ENCODE assay signal across 8 mouse cellular contexts in the genomic region with DNA sequence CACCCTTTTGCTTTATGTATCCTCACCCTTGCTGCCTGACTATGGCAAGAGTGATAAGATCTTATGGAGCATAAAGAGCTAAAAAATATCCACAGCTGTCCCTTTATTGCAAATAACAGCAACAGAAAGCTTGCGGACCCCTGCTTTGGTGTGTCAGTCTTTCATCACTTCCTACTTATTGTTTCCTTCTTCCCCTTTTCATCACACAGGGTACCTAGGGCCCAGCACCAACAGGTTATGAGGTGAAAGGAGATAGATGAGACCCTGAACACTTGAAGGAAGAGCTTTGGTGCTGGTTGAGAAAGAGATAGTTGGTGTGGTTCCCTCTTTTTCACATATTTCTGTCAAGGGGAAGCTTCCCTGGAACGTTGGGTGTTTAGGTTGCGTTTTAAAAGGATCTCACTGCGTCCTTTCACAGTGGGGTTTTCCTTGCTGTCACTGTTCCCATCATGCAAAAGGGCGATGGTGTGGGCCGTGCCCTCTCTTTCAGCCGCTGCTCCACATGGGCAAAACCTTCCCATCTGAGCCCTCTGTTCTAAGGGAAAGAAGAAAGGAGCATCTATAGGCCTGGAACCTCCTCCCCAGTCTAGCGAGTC. TPM values are rescaled to one million over a fixed set of nuclear protein-coding genes. Genes with fewer than 3 reads are reported as not detected.
A peak's percentile ranks its signal among the peaks of the same experiment; 100 is the strongest.
DNase-seq lines count a peak whose midpoint lies in the region; ATAC-seq and TF ChIP-seq lines count a peak whose summit lies in the region.

No protein-coding gene starts in this region.

- DNase-seq in kidney, postnatal 0 days (ENCODE audit: low spot score) = no peak
- no peak for DNase-seq in kidney, adult 9 months
- DNase-seq in spleen, adult 18-20 months = no peak
- no peak for DNase-seq in left cerebral cortex, postnatal 10 days (ENCODE audit: extremely low spot score in 1 of 2, low spot score in 2 of 2)
- no peak for DNase-seq in ovary, postnatal 10 days (ENCODE audit: low spot score)

- H3K4me3 ChIP-seq in kidney, postnatal 0 days (replicated peaks; ENCODE audit: low read depth, low read length) = peak overlapping the region; percentile 83
- peak overlapping the region; percentile 65 for H3K4me3 ChIP-seq in intestine, embryonic 15.5 days (replicated peaks)
- peak overlapping the region; percentile 45; the same call in 1 of the 2 replicates for H3K4me3 ChIP-seq in neural tube, embryonic 13.5 days

- H3K27ac ChIP-seq in kidney, postnatal 0 days = peak overlapping the region; percentile 54
- 0 out of 2 replicates have a peak overlapping the region, but pooled peaks have one; percentile 81 for H3K27ac ChIP-seq in intestine, embryonic 15.5 days
- no peak overlapping the region for H3K27ac ChIP-seq in neural tube, embryonic 13.5 days (replicated peaks)

- peaks cover 15% of the 10 kb centered on the region; the same call in 1 of the 2 replicates for H3K4me1 ChIP-seq in kidney, postnatal 0 days (replicated peaks; ENCODE audit: insufficient read depth, low read length)
- no peaks in the 10 kb centered on the region; the same call in 1 of the 2 replicates for H3K4me1 ChIP-seq in intestine, embryonic 15.5 days (replicated peaks)
- peaks cover 9% of the 10 kb centered on the region for H3K4me1 ChIP-seq in neural tube, embryonic 13.5 days (replicated peaks)

- intact Hi-C loops in left cerebral cortex, postnatal 10 days (cut with DNase I) = no loop called here

- no peaks in the 10 kb centered on the region for H3K9me3 ChIP-seq in kidney, postnatal 0 days (replicated peaks; ENCODE audit: low read length)
- no peaks in the 10 kb centered on the region for H3K9me3 ChIP-seq in intestine, embryonic 15.5 days
- H3K9me3 ChIP-seq in neural tube, embryonic 13.5 days = no peaks in the 10 kb centered on the region

- peak overlapping the region; percentile 58 for H3K4me2 ChIP-seq in kidney, postnatal 0 days (ENCODE audit: low read length)
- H3K4me2 ChIP-seq in intestine, embryonic 15.5 days (replicated peaks) = peak overlapping the region; percentile 67
- H3K4me2 ChIP-seq in neural tube, embryonic 13.5 days = peak overlapping the region; percentile 67

- 74% methylated on average over 8 of the region's 8 CpGs for whole genome bisulfite sequencing in kidney, postnatal 0 days
- WGBS in intestine, embryonic 15.5 days = 89% methylated on average over 8 of the region's 8 CpGs
- WGBS in neural tube, embryonic 13.5 days = 81% methylated on average over 8 of the region's 8 CpGs

- no peaks in the 10 kb centered on the region for H3K27me3 ChIP-seq in kidney, postnatal 0 days (ENCODE audit: insufficient read depth, low read length)
- no peaks in the 10 kb centered on the region for H3K27me3 ChIP-seq in intestine, embryonic 15.5 days (replicated peaks)
- peaks cover 16% of the 10 kb centered on the region for H3K27me3 ChIP-seq in neural tube, embryonic 13.5 days

- H3K36me3 ChIP-seq in kidney, postnatal 0 days (ENCODE audit: insufficient read depth, low read length) = peaks cover 7% of the 10 kb centered on the region
- 0 out of 2 replicates have a peak, but pooled peaks cover 2% of the 10 kb centered on the region for H3K36me3 ChIP-seq in intestine, embryonic 15.5 days
- no peaks in the 10 kb centered on the region for H3K36me3 ChIP-seq in neural tube, embryonic 13.5 days

- no peak for ATAC-seq in kidney, postnatal 0 days (replicated peaks; ENCODE audit: low FRiP score, low read depth)
- peak; percentile 40; the same call in 1 of the 2 replicates for ATAC-seq in common myeloid progenitor, adult 5-6 weeks (replicated peaks; ENCODE audit: low read depth, poor library complexity, severe bottlenecking)
- no peak for ATAC-seq in intestine, embryonic 15.5 days
- no peak for ATAC-seq in neural tube, embryonic 13.5 days (ENCODE audit: low read depth)

- TF ChIP-seq CTCF in kidney, postnatal 0 days (IDR thresholded peaks at IDR 0.05; ENCODE audit: low read depth) = no peak

- H3K9ac ChIP-seq in kidney, postnatal 0 days (ENCODE audit: low read depth, low read length) = peak overlapping the region; percentile 77; the same call in 1 of the 2 replicates
- no peak overlapping the region for H3K9ac ChIP-seq in intestine, embryonic 15.5 days
- no peak overlapping the region for H3K9ac ChIP-seq in neural tube, embryonic 13.5 days

RNA-seq across cellular contexts. Expression of a gene that starts 1.3 kb away (rescaled TPM):
- polyA plus RNA-seq in kidney, postnatal 0 days (2015; fragmentation: Nextera tagmentation; extraction: Ambion mirVana) = 2,066 and 2,191 TPM in 2 replicates
- total RNA-seq in common myeloid progenitor, adult 5-6 weeks (2017) = 45.4 and 46.0 TPM in 2 replicates
- polyA plus RNA-seq in intestine, embryonic 15.5 days (2015; fragmentation: Nextera tagmentation; extraction: Ambion mirVana) = 826 and 951 TPM in 2 replicates
- polyA plus RNA-seq in neural tube, embryonic 13.5 days (2015; fragmentation: Nextera tagmentation; extraction: Ambion mirVana) = 312 and 319 TPM in 2 replicates
- 10 to 100 TPM; 23.7 to 24.1 TPM for total RNA-seq in left cerebral cortex, postnatal 10 days (2021)

RNA-seq across cellular contexts. Expression of a gene that starts 33.3 kb away (rescaled TPM):
- 534 and 566 TPM in 2 replicates for polyA plus RNA-seq in kidney, postnatal 0 days (2015; fragmentation: Nextera tagmentation; extraction: Ambion mirVana)
- total RNA-seq in common myeloid progenitor, adult 5-6 weeks (2017) = 282 and 405 TPM in 2 replicates
- polyA plus RNA-seq in intestine, embryonic 15.5 days (2015; fragmentation: Nextera tagmentation; extraction: Ambion mirVana) = 640 and 689 TPM in 2 replicates
- 363 and 435 TPM in 2 replicates for polyA plus RNA-seq in neural tube, embryonic 13.5 days (2015; fragmentation: Nextera tagmentation; extraction: Ambion mirVana)
- 10 to 100 TPM; 61.8 to 82.0 TPM for total RNA-seq in left cerebral cortex, postnatal 10 days (2021)

RNA-seq across cellular contexts. Expression of a gene that starts 53.0 kb away (rescaled TPM):
- polyA plus RNA-seq in kidney, postnatal 0 days (2015; fragmentation: Nextera tagmentation; extraction: Ambion mirVana) = 0.28 and 0.33 TPM in 2 replicates
- not detected in 2 replicates for total RNA-seq in common myeloid progenitor, adult 5-6 weeks (2017)
- not detected in 2 replicates for polyA plus RNA-seq in intestine, embryonic 15.5 days (2015; fragmentation: Nextera tagmentation; extraction: Ambion mirVana)
- not detected in 2 replicates for polyA plus RNA-seq in neural tube, embryonic 13.5 days (2015; fragmentation: Nextera tagmentation; extraction: Ambion mirVana)
- total RNA-seq in left cerebral cortex, postnatal 10 days (2021) = not detected
